ENCODE assay signal across 19 mouse cellular contexts in the genomic region with DNA sequence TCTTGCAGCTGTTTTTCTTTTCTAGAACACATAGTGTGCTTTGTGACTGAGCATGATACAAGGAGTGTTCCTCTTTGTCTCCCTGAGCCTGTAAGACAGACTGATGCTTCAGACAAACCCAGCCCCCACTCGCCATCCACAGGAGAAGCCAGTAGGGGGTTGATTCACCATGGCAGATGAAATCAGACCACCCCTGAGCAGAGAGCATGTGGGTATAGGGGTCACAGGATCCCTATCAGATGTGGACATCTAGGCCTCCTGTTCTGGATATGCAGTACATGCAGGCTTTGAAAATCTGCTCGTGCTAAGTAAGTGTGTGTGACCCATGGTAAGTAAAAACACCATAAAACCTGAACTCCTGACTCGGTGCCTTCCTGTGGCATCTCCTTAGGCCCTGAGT.
A peak's percentile ranks its signal among the peaks of the same experiment; 100 is the strongest.
DNase-seq lines count a peak whose midpoint lies in the region; ATAC-seq and TF ChIP-seq lines count a peak whose summit lies in the region.
"Had no signal": no experiment of that assay in that cellular context is flagged by ENCODE, and none has a peak within 500 bp of the region (broad histone marks: within the 10 kb centered on the region; RNA-seq: fewer than 3 reads in every experiment).

No protein-coding gene starts in this region.

- no peak overlapping the region for H3K9ac ChIP-seq in forebrain, embryonic 15.5 days (replicated peaks)
- H3K9ac ChIP-seq: embryonic facial prominence, embryonic 13.5 days; forebrain, embryonic 13.5 days had no signal

- 0 out of 2 replicates have a peak overlapping the region, but pooled peaks have one; percentile 9 for H3K27ac ChIP-seq in forebrain, embryonic 10.5 days
- no peak overlapping the region for H3K27ac ChIP-seq in forebrain, embryonic 15.5 days (replicated peaks)
- H3K27ac ChIP-seq in left cerebral cortex, adult 2 months: no peak overlapping the region
- H3K27ac ChIP-seq in embryonic facial prominence, embryonic 10.5 days (replicated peaks): peak overlapping the region; percentile 35; the same call in 1 of the 2 replicates
- H3K27ac ChIP-seq: embryonic facial prominence, embryonic 13.5 days; forebrain, embryonic 13.5 days; heart, embryonic 10.5 days had no signal

- no peaks in the 10 kb centered on the region for H3K9me3 ChIP-seq in forebrain, embryonic 10.5 days
- no peaks in the 10 kb centered on the region for H3K9me3 ChIP-seq in forebrain, embryonic 15.5 days
- H3K9me3 ChIP-seq in embryonic facial prominence, embryonic 10.5 days: no peaks in the 10 kb centered on the region
- H3K9me3 ChIP-seq: embryonic facial prominence, embryonic 13.5 days; forebrain, embryonic 13.5 days; heart, embryonic 10.5 days had no signal

- no peak for TF ChIP-seq CTCF in left cerebral cortex, adult 2 months (IDR thresholded peaks at IDR 0.05)

- WGBS in forebrain, embryonic 10.5 days: 42% methylated on average over 3 of the region's 3 CpGs
- 54% methylated on average over 3 of the region's 3 CpGs for WGBS in forebrain, embryonic 15.5 days
- 31% methylated on average over 3 of the region's 3 CpGs for WGBS in embryonic facial prominence, embryonic 10.5 days

- no peak overlapping the region for H3K4me2 ChIP-seq in forebrain, embryonic 15.5 days (replicated peaks)
- H3K4me2 ChIP-seq: embryonic facial prominence, embryonic 13.5 days; forebrain, embryonic 13.5 days had no signal

- H3K4me1 ChIP-seq in forebrain, embryonic 10.5 days: peaks cover 16% of the 10 kb centered on the region
- H3K4me1 ChIP-seq in forebrain, embryonic 15.5 days: no peaks in the 10 kb centered on the region
- peaks cover 20% of the 10 kb centered on the region for H3K4me1 ChIP-seq in embryonic facial prominence, embryonic 10.5 days
- H3K4me1 ChIP-seq: forebrain, embryonic 13.5 days; heart, embryonic 10.5 days had no signal

- no peak for DNase-seq in forebrain, embryonic 10.5 days (ENCODE audit: extremely low spot score, low spot score)
- DNase-seq in left cerebral cortex, postnatal 4 days: peak; percentile 19
- no peak for DNase-seq in left cerebral cortex, adult 2 months (ENCODE audit: extremely low spot score in 1 of 2, low spot score in 2 of 2)
- no peak for DNase-seq in embryonic facial prominence, embryonic 10.5 days (ENCODE audit: low spot score)
- no peak for DNase-seq in spleen, adult 12 weeks (ENCODE audit: low spot score)
- no peak for DNase-seq in right cerebral cortex, postnatal 25 days
- DNase-seq: adrenal gland, postnatal 10 days; B cell, adult 2 months; cerebellum, adult 11 months; cerebellum, adult 8-10 months; cerebellum, postnatal 14 days; gastrocnemius, postnatal 36 days; heart, adult 18-20 months; heart, postnatal 10 days had no signal

- no peak for ATAC-seq in forebrain, embryonic 15.5 days (replicated peaks)
- ATAC-seq: forebrain, embryonic 13.5 days; hindbrain, embryonic 16.5 days had no signal

- no peaks in the 10 kb centered on the region for H3K36me3 ChIP-seq in forebrain, embryonic 10.5 days (replicated peaks)
- no peaks in the 10 kb centered on the region for H3K36me3 ChIP-seq in forebrain, embryonic 15.5 days
- H3K36me3 ChIP-seq in embryonic facial prominence, embryonic 10.5 days (replicated peaks): no peaks in the 10 kb centered on the region
- H3K36me3 ChIP-seq: embryonic facial prominence, embryonic 13.5 days; heart, embryonic 10.5 days had no signal

- no peak overlapping the region for H3K4me3 ChIP-seq in forebrain, embryonic 10.5 days
- H3K4me3 ChIP-seq in forebrain, embryonic 15.5 days: no peak overlapping the region
- H3K4me3 ChIP-seq in left cerebral cortex, adult 2 months: no peak overlapping the region
- no peak overlapping the region for H3K4me3 ChIP-seq in embryonic facial prominence, embryonic 10.5 days
- H3K4me3 ChIP-seq: embryonic facial prominence, embryonic 13.5 days; forebrain, embryonic 13.5 days; heart, embryonic 10.5 days had no signal

- intact Hi-C loops in left cerebral cortex, postnatal 4 days (cut with DNase I): no loop called here
- intact Hi-C loops in left cerebral cortex, adult 2 months (cut with DNase I): no loop called here

- H3K27me3 ChIP-seq in forebrain, embryonic 10.5 days (ENCODE audit: poor library complexity, severe bottlenecking): no peaks in the 10 kb centered on the region
- no peaks in the 10 kb centered on the region for H3K27me3 ChIP-seq in forebrain, embryonic 15.5 days
- peaks cover 11% of the 10 kb centered on the region; the same call in 1 of the 2 replicates for H3K27me3 ChIP-seq in embryonic facial prominence, embryonic 10.5 days (replicated peaks; ENCODE audit: low read depth, poor library complexity, severe bottlenecking)
- H3K27me3 ChIP-seq: embryonic facial prominence, embryonic 13.5 days; forebrain, embryonic 13.5 days had no signal

Comparison
In these comparisons a context has a peak if more than half of its experiments do, and no peak if none do; other contexts are left out.
1. H3K27ac ChIP-seq: peak in forebrain, embryonic 10.5 days (single experiment) and embryonic facial prominence, embryonic 10.5 days (single experiment); none in forebrain, embryonic 15.5 days (single experiment) and left cerebral cortex, adult 2 months (single experiment).